Mouse (Mus musculus): ENCODE measurements at regions not wholly inside any gene's neighbourhood (a gene's known extent, or its start where the extent isn't known, plus 50 kb on each side); places are given as distances from the start of the nearest gene placed in this dataset.

DNA sequence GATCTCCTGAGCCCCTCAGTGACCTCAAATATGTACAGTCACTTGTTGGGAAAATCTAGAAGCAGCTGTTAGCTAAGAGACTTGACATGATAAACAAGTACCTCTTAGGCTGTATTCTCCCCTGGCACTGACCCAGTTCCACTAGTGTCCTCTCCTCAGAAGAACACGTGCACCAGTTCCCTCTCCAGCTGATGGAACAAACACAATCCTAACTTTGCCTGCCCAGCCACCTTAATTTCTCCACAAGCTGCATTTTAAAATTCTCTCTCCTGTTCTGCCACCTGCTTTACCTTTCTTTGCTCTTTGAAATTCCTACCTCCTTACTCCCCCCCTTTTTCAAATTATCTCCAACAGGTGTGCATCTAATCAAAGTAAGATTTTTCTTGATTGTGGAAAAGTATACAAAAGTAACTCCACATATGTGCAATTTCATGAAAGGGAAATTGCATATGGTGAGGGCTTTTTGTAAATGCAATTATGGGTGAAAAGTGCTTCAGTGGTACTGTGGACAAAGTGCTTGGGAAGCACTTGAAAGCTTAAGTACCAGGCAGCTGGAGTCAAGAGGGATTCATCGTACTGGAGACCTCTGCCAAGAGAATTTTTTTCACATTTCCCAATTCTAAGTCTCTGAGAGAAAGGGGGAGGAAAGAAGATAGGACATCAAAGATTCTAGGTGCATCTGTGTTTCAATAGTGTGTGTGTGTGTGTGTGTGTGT, 590.7 kb upstream of the Acvr2a start:
- DNase-seq (ENCODE audit: low spot score): no peak

DNA sequence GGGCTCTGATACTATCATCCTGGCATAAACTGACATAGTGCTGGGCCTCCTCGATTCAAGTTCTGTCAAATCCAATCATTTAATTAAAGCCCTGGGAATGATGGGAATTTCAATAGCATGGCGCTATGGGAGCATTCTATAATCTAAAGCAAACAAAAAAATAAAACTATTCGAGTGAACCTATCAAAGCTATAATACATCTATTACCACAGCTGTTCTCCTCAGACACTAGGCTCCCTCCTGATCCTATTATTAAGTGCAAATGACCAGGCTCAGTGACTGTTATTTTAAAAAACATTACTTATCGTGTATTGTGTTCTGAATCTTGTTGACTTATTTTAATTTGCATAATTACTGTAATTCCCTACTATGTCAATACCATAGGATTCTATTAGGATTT, 563.7 kb upstream of the Acvr2a start:
- DNase-seq (ENCODE audit: low spot score): no peak

DNA sequence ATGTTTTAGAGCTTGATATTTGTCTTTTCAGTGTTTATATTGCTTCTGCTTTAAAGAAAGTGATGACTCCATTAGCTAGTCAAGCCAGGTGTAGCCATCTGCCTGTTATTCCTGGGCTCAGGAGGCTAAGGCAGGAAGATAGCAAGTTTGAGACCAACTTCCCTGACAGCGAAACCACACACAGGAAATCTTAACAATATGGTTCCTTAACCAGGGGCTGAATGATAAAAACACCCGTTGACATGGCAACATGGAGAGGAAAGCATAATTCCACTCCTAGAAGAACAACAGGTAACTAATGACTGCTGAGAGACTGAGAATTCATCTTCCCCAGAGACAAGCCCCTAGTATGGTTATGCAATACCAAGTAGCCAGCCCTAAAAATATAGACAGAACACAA, 553.6 kb upstream of the Acvr2a start:
- no peak for DNase-seq (ENCODE audit: low spot score)
